17 mouse cellular contexts compared by ENCODE assay signal in genomic region chr16:16664516-16664915, GRCm38 (mm10). TPM values are rescaled to one million over a fixed set of nuclear protein-coding genes. Genes with fewer than 3 reads are reported as not detected.
"Had no signal": no experiment of that assay in that cellular context is flagged by ENCODE, and none has a peak within 500 bp of the region (broad histone marks: within the 10 kb centered on the region; RNA-seq: fewer than 3 reads in every experiment).

No protein-coding gene starts in this region.

RNA-seq across cellular contexts. Expression of gene Olfr19, which starts 11.7 kb away (rescaled TPM):
- total RNA-seq: heart, postnatal 10 days; heart, postnatal 14 days; heart, postnatal 25 days; heart, postnatal 36 days; heart, postnatal 4 days; hematopoietic stem cell, adult 5-6 weeks; hindbrain, postnatal 0 days; layer of hippocampus, adult 18-20 months; layer of hippocampus, adult 2 months; layer of hippocampus, adult 8-10 months; layer of hippocampus, postnatal 10 days; layer of hippocampus, postnatal 14 days; layer of hippocampus, postnatal 25 days; layer of hippocampus, postnatal 36 days; left cerebral cortex, adult 18-20 months; left cerebral cortex, adult 2 months; left cerebral cortex, adult 8-10 months had no signal
